Mouse (Mus musculus): Measurements from ENCODE around the gene Mgmt.

The Mgmt gene

DNA sequence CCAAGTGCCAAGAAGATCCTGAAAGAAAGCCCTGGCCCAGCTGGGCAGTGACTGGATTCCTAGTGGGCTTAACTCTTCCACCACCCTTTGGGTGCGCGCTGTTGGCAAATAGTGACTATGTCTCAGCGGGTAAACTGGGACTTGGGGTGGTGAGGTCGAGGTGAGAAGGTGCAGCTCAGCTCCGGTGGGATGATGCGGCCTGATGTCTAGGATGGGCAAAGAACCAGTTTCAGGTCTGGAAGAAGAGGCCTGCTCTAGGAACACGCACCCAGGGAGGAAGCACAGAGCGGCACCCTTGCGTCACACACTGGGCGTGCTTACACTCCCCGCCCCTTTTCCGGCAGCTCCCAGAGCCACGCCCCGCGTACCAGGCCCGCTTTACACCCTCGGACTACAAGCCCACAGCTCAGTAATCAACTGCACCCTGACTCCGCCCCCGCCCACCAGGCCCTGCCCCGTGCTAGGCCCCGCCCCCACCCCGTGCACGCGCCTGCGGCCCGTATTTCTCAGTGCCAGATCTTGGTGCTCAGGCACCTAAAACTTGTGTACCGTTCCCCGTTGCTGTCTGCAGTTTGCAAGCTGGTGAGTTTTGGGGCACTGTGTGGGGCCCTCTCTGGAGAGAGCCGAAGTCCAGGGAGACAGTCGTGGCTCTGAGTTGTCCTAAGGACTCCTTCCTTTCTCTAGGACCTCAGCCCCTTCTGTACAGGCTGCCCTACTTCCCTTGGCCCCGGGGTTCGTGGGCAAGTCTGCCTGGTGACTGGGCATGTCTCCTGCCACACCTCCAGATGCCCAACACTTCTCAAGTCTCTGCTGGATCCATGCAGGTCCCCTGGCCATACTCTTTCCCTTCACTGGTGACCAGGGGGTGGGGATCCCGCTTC, at the start of gene Mgmt:
Mgmt (plus strand) TSS at position 509 of the 881 bp plus-strand sequence.
- in situ Hi-C loops (cut with MboI; ENCODE audit: unreplicated experiment in 2 of 2) = no loop called here

DNA sequence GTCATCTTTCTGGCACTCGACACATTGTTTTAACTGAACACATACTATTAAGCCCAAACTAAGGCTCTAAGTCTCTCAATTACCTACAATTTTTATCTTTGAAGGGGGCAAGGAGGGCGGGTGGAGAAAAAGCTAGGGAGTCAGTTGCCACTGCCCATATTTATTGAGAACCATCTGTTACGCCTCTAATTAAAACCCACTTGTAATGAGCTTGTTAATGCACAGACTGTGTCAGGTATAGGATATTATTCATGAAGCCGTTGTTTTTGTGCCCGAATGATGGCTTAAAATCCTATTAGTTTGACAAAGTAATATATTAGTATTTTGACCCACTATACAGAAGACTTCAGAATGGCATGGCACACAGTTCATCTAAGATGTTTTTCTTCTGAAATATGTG, 49.6 kb upstream of the Mgmt start:
- in situ Hi-C loops (cut with MboI; ENCODE audit: unreplicated experiment in 2 of 2) = no loop called here

DNA sequence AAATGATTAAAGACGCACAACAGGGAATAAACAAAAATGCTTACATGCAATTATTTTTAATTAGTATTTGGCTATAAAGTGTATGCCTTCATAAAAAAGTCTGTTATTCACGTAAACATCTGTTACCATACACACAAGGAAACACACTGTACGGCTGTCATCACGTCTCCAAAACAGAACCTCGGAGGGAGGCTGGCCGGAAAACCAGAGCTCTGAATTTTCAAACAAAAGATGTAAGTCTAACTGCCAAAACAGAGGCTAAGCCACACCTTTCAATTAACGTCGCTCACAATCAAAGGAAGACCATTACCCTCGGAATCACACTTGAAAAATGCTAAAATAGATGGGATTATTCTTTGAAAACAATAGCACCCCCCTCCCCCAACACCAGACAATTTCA, 49.1 kb upstream of the Mgmt start:
- in situ Hi-C loops (cut with MboI; ENCODE audit: unreplicated experiment in 2 of 2) = no loop called here

DNA sequence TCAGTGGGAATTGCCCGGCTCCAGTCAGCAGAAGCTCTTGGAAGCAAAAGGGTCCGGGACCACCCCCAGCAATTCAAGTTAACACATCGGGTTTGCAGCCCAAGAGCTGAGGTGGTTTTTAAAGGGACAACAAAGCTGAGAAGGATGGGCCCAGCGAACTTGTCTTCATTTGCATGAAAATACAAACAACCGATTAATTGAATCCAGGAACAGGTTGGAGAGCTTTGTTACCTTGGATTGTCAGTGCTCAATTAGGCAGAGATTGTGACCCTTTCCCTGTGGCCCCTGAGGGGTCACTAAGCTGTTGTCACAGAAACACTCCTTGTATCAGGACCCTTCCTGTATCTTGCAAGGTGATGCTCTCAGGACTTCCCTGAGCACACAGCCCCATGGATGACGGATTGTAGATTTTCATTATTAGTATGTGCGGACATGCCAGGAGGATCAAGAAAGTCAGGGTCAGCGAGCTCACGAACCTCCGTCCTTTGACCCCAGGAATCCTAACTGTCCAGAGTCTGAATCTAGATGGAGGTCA, 48.3 kb upstream of the Mgmt start:
- in situ Hi-C loops (cut with MboI; ENCODE audit: unreplicated experiment in 2 of 2) = no loop called here

DNA sequence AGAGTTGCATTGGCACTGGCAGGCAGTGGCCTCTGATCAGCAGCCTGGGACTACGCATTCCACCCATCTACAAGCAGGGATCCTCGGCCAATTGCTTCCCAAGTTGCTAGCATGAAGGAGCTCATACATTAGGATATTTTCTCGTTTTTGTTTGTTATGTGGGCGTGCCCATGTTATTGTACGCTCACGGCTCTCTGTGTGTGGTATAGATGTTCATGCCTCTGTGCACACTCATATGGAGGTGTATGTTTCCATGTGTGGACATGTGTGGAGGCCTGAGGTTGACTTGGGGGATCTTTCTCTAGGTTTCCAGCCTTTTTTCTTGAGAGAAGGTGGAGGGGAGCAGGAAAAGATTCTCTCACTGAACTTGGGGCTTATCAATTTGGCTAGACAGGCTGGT, 46.8 kb upstream of the Mgmt start:
- in situ Hi-C loops (cut with MboI; ENCODE audit: unreplicated experiment in 2 of 2) = no loop called here

DNA sequence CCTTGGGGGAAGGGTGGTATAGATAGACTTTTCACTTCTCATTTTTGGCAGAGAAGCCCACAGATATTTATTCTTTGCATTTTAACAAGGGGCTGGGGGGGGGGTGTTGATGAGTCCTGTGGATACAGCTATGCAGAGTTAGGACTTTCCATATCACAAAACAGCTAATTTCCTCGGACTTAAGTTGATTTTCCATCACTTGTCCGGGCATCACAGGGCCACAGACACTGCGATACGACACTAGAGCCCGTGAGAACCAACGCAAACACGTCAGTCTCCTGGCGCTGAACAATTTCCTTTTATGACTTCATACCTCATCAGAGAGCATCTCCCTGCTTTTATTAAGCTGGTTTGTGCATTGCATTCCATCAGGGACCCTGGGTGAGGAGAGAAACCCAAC, 45.7 kb upstream of the Mgmt start:
- in situ Hi-C loops (cut with MboI; ENCODE audit: unreplicated experiment in 2 of 2) = no loop called here

DNA sequence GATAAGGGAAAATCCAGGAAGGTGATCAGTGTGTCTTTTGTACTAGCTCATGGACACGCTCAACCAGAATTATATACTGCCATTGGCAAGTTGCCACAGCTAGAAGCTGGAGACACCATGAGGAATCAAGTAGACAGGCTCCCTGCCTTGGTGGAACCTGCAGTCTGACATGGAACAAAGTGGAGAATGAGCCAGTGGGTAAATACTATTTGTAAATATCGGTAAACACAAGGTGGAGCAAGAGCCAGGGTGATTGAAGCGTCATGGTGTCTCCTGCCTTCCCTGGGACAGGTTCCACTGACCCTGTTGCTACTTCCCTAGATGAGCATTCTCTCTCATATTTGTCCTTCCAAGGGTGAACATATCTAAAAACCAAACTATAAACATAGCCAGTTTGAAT, 44.6 kb upstream of the Mgmt start:
- in situ Hi-C loops (cut with MboI; ENCODE audit: unreplicated experiment in 2 of 2) = no loop called here

DNA sequence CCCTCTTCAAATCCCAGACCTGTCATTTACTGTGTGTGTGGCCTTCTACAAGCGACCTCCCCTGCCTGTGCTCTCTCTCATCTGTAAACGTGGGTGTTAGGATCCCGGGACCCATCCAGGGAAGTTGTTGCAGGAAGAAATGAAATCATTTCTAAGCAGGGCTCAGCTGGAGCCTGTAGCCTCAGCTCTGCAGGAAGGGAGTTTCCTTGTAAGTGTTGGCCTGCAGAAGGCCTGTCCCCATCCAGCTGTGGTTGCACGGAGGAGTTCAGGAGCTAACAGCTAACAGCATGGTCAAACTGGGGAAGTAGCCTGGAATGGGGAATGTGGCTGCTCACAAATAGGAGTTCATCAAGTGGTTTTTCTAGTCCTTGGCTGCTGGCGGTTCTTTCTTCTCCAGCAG, 44.1 kb upstream of the Mgmt start:
- in situ Hi-C loops (cut with MboI; ENCODE audit: unreplicated experiment in 2 of 2) = no loop called here

DNA sequence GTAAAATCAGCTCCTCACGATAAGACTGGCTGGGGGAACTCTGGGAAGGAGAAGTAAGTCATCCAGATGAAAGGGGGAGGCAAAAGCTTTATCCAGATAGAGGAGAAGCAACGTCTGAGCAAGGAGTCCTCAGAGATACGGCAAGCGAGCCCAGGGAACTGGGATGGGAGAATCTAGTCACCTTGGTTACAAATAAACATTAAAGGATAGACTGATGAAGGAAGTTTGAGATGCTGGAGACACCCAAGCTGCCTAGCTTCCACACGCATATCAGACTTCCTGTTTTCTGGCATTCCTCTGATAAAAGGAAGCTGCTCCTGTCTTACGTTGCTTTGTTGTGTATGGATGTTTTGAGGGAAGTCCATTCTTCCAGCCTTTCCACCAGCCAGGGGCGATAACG, 42.5 kb upstream of the Mgmt start:
- in situ Hi-C loops (cut with MboI; ENCODE audit: unreplicated experiment in 2 of 2) = no loop called here

DNA sequence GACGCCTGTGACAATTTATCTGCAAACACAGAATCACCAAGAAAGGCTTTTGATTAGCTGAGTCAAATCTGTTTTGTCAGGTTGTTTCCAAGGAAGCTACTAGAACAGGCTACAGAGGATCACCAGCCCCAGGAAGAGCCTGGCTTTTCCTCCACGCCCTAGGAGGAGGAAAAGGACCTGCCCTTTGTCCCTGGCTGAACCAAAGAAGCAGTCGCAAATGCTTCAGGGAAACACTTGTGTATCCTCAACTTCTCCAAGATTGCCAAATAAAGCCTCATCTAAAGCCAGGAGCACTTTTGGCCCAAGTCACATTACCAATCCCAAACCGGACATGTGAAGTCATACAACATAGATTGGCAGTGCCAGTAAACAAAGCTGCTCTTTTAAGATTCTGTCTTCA, 41.7 kb upstream of the Mgmt start:
- in situ Hi-C loops (cut with MboI; ENCODE audit: unreplicated experiment in 2 of 2) = no loop called here

DNA sequence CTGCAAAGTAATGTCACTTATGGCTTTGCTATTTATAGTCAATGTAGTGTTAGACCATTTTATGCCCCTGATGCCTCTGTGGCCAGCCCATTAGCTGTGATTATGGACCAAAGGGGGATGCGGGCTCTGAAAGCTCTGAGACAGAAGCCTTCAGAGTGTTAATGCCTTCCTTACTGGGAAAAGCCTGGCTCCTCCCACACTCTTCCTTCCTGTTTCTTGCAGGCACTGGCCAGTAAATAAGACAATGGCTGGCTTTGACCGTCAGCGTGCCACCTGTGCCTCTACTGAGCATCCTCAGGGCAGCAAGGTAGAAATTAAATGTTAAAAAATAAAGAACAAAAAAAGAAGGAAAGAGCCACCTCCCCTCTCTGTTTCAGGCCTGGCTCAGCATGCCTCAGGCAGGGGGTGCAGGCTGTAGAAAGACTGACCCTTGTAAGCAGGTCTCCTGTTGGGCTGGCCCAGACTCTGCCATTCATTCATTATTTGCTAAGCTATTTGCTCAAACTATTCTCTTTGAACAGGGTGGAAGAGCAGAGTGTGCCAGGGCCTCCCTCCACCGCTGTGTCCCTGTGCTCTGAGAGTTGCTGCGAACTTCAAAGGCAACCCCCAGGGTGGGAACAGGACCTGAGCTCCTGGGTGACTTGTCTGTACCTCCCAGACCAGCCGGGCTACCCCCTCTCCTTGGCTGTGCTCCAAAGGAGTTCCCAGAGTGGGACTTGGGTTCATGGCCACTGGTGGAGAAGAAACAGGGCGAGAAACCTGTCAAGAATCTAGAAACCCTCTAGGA, 29.5 kb upstream of the Mgmt start:
- in situ Hi-C loops (cut with MboI; ENCODE audit: unreplicated experiment in 2 of 2) = no loop called here

DNA sequence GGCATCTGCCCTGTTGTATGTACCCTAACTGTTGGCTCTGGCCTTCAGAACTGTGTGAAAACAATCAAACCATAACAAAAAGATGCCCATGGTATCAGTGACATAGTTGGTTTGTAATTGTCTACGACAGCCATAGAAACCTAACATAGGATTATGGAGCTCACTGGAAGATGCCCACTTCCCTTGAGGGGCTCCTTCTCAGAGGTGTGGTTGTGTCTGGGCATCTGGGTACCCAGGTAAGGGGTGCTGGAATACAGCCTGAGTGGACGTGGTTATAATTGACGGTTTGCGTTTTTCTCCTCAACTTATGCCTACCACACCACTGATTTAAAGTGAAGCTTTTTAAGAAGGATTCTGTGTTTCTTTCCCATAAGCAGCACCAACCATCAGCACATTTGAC, 28.5 kb upstream of the Mgmt start:
- in situ Hi-C loops (cut with MboI; ENCODE audit: unreplicated experiment in 2 of 2) = no loop called here

DNA sequence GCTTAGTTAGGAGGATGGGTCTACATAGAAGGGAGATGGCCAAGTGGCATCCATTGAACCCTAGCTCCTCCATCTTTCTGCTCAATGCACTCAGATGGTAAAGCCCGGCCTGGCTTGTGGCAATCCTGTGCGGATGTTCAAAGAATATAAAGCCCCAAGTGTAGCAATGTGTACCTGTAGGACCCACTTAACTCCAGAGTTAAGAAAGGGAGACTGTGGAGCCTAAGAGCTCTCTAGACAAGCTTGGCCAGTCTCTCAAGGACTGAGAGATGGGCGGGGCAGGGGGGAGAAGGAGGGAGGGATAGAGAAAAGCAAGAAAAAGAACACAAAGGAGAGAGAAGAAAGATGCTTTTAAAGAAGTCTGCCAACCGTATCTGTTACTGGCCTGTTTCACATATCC, 27.9 kb upstream of the Mgmt start:
- in situ Hi-C loops (cut with MboI; ENCODE audit: unreplicated experiment in 2 of 2) = no loop called here

DNA sequence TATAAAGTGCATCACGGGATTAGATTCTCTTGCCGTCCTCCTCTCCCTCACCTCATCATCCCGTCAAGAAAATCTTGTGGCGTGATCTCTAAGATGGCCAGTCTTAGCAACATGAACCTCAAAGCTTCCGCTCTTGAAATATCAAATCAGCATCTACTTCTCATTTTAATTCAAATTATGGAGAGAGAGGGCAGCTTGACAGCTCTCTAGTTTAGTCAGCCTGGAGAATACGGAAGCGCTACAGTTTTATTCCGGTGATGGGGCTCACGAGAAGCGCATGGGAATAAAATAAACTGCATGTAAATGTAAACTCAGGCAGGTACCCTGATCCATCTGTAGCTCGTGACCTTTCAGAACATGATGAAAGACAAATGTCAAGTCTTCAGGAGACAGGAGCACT, 22.9 kb upstream of the Mgmt start:
- in situ Hi-C loops (cut with MboI; ENCODE audit: unreplicated experiment in 2 of 2) = no loop called here

DNA sequence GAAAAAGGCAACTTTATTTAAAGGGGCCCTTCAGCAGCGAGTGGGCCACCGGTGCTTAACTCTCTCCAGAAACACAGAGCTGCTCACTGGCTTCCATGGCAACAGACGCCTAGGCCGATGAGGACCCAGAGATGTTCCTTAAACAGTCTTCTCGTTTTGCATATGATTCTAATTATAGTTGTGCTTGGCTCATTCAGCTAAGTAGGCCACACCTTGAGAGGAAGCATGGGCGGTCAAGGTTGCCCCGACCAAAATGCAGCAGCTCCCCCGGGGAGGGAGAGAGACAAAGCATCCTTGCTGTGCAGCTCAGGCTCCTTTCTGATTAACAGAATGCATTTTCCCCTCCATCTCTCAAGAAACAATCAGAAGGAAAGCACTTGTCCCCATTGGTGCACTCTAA, 22.4 kb upstream of the Mgmt start:
- in situ Hi-C loops (cut with MboI; ENCODE audit: unreplicated experiment in 2 of 2) = no loop called here

DNA sequence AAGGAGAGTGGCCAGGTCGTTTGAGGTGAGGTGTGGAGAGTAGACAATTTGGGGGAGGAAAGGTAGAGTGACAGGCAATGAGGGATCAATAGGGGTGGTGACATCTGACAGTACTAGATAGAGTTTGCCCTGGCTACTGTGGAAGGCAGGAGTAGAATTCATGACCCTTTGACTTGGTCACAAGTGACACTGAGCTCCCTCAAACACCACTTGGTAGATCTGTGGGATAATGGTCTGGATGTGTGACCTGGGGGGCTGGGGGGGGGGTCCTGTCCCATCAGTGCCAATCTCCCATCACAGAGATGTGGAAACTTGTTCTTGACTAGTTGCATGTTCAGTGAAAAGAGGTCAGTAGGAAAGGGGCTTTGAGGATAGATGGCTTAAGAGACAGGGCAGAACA, 20.0 kb upstream of the Mgmt start:
- in situ Hi-C loops (cut with MboI; ENCODE audit: unreplicated experiment in 2 of 2) = no loop called here

DNA sequence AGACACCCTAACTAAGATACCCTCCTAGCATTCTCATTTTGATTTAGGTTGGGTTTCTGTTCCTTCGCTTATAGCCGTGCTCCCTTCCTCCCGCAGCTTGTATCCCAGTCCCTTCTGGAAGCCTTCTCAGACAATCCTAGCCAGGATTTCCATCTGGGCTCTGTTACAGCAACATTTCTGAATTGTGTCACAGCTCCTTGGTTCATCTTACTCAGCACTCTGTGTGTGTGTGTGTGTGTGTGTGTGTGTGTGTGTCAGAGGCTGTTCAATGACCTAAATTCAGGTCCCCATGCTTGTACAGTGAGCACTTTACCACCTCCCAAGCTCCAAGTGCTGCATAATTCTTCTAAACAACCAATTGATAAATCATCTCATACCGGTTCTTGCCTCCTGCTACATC, 14.0 kb upstream of the Mgmt start:
- in situ Hi-C loops (cut with MboI; ENCODE audit: unreplicated experiment in 2 of 2) = no loop called here

DNA sequence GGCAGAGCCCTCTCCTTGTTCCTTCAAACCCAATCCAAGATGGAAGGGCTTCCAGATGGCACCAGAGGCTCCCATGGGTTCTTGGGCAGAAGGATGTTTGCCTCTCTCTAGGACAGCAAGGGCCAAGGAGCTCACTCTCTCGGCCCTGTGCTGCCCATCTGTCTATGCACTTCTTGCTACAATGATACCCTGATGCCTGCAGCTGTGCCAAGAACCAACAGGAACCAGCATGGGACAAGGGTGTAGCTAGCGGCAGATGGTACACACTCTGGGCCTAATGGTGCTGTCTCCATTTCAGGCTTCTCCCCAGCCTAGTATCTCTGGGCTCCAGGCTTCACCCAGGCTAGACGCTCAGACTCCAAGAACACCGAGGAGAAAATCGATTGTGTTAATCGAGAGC, 6.3 kb upstream of the Mgmt start:
- in situ Hi-C loops (cut with MboI; ENCODE audit: unreplicated experiment in 2 of 2) = no loop called here

DNA sequence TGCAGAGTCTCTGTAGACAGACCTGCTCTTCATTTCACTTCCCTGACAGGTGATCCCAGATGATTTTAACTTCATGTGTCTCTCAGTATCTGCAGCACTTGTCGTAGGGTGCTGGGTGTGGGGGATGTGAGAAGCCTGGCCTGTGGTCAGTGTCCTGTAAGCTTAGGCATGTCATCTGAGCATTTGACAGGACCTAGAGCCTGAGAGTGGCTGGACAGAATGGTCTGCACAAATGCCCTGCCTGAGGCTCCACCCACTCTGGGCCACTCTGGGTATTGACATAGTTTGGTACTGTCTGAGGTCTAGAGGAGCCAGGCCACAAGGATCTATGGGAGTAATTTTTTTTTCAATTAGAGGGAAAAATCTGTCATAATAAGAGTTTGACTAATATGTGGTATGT, 942 bp downstream of the Mgmt start:
- in situ Hi-C loops (cut with MboI; ENCODE audit: unreplicated experiment in 2 of 2) = no loop called here

DNA sequence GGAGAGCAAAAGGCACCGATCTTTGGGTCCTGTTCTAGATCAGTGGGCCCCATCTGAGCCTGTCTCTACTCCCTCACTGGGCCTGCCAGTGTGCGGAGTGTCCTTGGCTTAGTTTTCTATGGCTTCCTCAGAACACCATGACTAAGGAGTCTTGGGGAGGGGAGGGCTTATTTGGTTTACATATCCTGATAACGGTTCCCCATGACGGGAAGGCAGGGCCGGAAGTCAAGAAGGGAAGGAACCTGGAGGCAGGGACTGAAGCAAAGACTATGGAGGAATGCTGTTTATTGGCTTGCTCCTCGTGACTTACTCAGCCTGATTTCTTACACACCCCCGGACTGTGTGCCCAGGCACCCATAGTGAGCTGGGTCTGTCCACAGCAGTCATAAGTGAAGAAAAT, 1.4 kb downstream of the Mgmt start:
- in situ Hi-C loops (cut with MboI; ENCODE audit: unreplicated experiment in 2 of 2) = no loop called here

DNA sequence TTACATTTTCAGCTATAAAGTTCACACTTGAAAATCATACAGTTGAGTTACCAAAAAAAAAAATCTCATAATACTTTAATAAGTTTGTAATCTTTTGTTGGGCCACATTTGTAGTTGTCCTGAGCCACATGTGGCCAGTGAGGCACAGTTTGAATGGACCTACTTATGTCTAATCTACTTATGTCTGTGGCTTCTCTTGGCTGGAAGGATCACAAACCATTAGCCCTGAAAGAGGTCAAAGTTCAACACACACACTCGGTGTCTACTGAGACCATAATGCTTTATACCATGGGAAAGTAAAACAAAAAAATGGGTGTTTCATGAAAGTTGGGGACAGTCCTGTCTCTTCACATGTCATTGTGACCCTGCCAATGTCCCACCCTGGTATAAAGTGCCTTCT, 3.1 kb downstream of the Mgmt start:
- in situ Hi-C loops (cut with MboI; ENCODE audit: unreplicated experiment in 2 of 2) = no loop called here

DNA sequence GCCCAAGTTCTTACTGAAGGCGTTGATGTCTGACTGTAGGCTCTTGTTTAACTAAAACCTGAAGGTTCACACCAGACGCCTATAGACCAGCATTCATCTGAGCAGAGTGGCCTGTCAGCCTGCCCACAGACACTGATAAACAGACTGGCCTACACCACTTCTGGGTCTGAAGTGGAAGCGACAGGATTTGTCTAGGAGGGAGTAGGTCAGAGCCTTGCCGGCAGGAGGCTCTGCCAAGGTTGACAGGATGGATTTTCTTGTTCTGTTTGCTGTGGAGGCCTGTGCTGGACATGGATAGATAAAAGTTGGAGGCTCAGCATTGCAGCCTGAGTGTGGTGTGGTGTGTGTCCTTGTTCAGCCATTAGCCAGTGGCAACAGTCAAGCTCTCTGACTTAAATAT, 3.6 kb downstream of the Mgmt start:
- in situ Hi-C loops (cut with MboI; ENCODE audit: unreplicated experiment in 2 of 2) = no loop called here

All from v-Abl transformed pro-B cells (cell line).